Mouse (Mus musculus): ENCODE results near the gene Napsa. TPM values are rescaled to one million over a fixed set of nuclear protein-coding genes. Genes with fewer than 3 reads are reported as not detected.

Gene Napsa
- polyA plus RNA-seq, 1 experiment from 2014 or later, result 0.33 TPM

DNA sequence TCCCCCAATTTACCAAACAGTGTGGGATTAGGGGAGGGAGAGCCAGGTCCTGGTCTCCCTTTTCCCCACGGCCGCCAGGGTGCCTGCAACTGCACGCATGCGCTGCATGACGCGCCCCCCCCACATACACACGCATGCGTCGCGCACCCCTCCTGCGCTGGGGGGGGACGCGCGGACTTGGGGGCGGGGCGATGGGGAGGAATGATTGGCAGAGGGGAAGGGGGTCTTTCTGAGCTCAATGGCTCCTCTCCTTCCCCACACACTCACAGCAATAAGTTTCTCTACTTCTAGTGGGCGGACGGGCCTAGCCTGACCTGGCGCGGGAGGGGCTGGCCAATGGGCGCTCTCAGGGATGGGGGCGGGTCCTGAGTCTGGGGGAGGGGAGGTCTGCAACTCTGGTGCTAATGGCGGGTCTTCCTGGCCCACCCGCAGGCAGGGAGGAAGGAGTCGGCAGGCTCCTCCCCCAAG is 32.0 kb downstream of the Napsa start:
- H3K9ac ChIP-seq (ENCODE audit: low read length), result peak overlapping the region; percentile 37
- WGBS, result 3% methylated on average over 24 of the region's 25 CpGs

DNA sequence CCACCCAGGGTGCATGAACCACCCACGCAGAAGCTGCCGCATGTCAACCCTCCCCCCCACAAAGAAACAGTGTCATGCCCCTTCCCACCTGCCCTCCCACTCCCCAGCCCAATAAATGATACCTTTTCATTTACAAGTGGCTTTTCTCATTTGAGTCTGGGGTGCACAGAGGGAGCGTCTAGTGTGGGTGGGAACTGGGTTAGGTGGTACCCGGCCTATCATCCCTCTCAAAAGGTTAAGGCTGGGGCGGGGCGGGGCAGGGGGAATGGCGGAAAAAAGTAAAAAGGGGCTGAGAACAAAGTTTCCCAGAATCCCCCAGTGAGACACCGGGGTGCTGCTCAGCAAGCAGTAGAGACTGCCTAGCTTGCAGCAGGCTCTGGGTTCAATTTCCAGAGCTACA is 32.4 kb downstream of the Napsa start:
- 0% methylated on average over 8 of the region's 8 CpGs for WGBS
- Histone ChIP-seq H3K9ac (ENCODE audit: low read length) (peak overlapping the region; percentile 37; the same call in 1 of the 2 replicates), H3K4me2 (peak overlapping the region; percentile 42), H3K9me3 (ENCODE audit: control insufficient read depth, low read length) (no peaks in the 10 kb centered on the region), H3K27ac (ENCODE audit: low read depth, low read length) (no peak overlapping the region), H3K27me3 (ENCODE audit: control insufficient read depth, insufficient read depth, low read length) (peaks cover 26% of the 10 kb centered on the region), H3K36me3 (ENCODE audit: control insufficient read depth, insufficient read depth, low read length) (no peaks in the 10 kb centered on the region), H3K4me1 (ENCODE audit: control insufficient read depth, insufficient read depth, low read length) (peaks cover 26% of the 10 kb centered on the region), H3K4me3 (ENCODE audit: low read depth, low read length) (peak overlapping the region; percentile 24)
- ATAC-seq (ENCODE audit: low FRiP score), result peak; percentile 36
- DNase-seq (ENCODE audit: low spot score, missing footprints), result no peak

More for the DNA sequence above, 32.0 kb downstream of the Napsa start:
- peaks cover 26% of the 10 kb centered on the region for H3K27me3 ChIP-seq (ENCODE audit: control insufficient read depth, insufficient read depth, low read length)
- H3K4me1 ChIP-seq (ENCODE audit: control insufficient read depth, insufficient read depth, low read length), result peaks cover 26% of the 10 kb centered on the region
- H3K27ac ChIP-seq (ENCODE audit: low read depth, low read length), result no peak overlapping the region
- peak; percentile 96 for DNase-seq (ENCODE audit: low spot score, missing footprints)
- H3K4me2 ChIP-seq, result peak overlapping the region; percentile 42
- no peaks in the 10 kb centered on the region for H3K9me3 ChIP-seq (ENCODE audit: control insufficient read depth, low read length)
- H3K36me3 ChIP-seq (ENCODE audit: control insufficient read depth, insufficient read depth, low read length), result no peaks in the 10 kb centered on the region
- H3K4me3 ChIP-seq (ENCODE audit: low read depth, low read length), result peak overlapping the region; percentile 24
- peak; percentile 84 for ATAC-seq (ENCODE audit: low FRiP score)

DNA sequence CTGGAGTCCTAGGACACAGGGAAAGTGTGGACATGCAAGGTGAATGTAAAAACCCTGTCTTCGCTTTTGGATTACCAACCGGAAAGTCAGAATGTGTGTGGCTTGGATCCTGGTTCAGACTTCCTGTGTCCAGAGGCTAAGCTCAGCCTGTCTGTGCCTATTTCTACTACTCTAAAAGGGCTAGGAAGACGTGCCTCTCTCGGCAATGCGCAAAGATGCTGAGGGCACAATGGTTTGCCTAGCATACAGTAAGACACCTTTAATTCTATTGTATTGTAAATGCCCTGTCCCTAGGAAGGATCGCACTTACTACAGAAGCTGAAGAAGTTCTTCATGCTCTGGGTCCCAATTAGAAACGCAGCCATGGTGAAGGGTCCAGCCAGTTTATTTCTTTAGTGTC is 33.3 kb downstream of the Napsa start:
- Histone ChIP-seq H3K9me3 (ENCODE audit: control insufficient read depth, low read length) (no peaks in the 10 kb centered on the region), H3K36me3 (ENCODE audit: control insufficient read depth, insufficient read depth, low read length) (no peaks in the 10 kb centered on the region), H3K4me1 (ENCODE audit: control insufficient read depth, insufficient read depth, low read length) (peaks cover 26% of the 10 kb centered on the region), H3K4me3 (ENCODE audit: low read depth, low read length) (no peak overlapping the region), H3K27ac (ENCODE audit: low read depth, low read length) (no peak overlapping the region), H3K27me3 (ENCODE audit: control insufficient read depth, insufficient read depth, low read length) (peaks cover 26% of the 10 kb centered on the region), H3K9ac (ENCODE audit: low read length) (no peak overlapping the region), H3K4me2 (no peak overlapping the region)
- WGBS, result 34% methylated on average over 7 of the region's 7 CpGs
- DNase-seq (ENCODE audit: low spot score, missing footprints) (peak; percentile 83), ATAC-seq (ENCODE audit: low FRiP score) (no peak)

DNA sequence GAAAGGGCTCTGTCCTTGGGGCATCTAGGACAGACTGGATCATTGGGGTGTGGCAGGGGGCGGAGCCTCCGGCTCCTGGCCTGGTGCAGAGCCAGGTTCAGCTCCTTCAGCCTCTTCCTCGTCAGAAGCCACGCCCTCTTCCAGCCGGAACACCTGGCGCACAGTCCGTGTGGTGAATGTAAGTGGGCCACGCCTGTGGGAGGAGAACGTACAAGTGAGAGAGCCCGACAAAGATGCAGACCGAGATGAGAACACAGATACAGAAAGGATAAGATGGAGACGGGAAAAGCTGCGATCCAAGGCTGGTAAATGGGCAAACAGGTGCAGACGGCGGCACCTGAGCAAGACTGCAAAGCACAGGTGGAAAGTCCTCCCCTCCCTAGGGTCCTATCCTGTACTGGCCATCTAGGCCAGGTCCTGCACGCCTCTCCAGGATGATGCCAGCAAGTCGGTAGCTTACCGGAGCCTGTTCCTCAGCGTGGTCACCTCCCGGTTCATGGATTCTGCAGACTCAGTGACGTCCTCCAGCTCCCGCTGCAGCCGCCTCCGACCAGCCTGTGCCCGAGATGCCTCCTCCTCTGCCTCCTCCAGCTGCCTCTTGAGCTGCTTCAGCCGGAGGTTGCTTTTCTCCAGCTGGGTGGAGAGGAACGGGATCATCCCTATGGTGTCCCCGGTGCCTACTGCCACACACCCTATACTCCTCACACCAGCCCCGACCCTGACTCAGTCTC is 34.2 kb downstream of the Napsa start:
- no peak overlapping the region for H3K9ac ChIP-seq (ENCODE audit: low read length)
- H3K4me3 ChIP-seq (ENCODE audit: low read depth, low read length), result no peak overlapping the region
- H3K9me3 ChIP-seq (ENCODE audit: control insufficient read depth, low read length), result no peaks in the 10 kb centered on the region
- peak; percentile 57 for DNase-seq (ENCODE audit: low spot score, missing footprints)
- no peak for ATAC-seq (ENCODE audit: low FRiP score)
- H3K27ac ChIP-seq (ENCODE audit: low read depth, low read length), result no peak overlapping the region
- H3K36me3 ChIP-seq (ENCODE audit: control insufficient read depth, insufficient read depth, low read length), result no peaks in the 10 kb centered on the region
- no peak overlapping the region for H3K4me2 ChIP-seq
- peaks cover 26% of the 10 kb centered on the region for H3K27me3 ChIP-seq (ENCODE audit: control insufficient read depth, insufficient read depth, low read length)
- H3K4me1 ChIP-seq (ENCODE audit: control insufficient read depth, insufficient read depth, low read length), result peaks cover 26% of the 10 kb centered on the region
- 9% methylated on average over 29 of the region's 29 CpGs for WGBS

DNA sequence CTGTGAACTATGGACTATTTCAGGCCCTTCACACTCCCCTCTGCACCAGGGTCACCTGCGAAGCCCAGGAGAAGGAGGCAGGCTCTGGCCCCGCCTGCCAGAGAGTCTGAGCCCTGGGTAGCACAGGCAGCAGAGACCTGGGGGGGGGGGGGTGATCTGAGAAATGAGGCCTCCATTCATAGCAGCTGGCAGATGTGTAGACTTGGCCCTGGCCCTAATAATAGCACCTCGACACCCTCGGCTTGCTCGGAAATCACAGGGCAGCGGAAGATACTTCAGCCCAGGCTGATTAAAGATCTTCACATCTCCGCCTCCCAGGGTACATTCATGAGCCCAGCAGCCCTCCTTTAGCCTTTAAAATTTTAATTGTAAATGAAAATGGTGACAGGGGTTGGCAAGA is 40.0 kb downstream of the Napsa start:
- no peak overlapping the region for H3K27ac ChIP-seq (ENCODE audit: low read depth, low read length)
- H3K4me2 ChIP-seq, result no peak overlapping the region
- WGBS, result 81% methylated on average over 7 of the region's 7 CpGs
- no peaks in the 10 kb centered on the region for H3K36me3 ChIP-seq (ENCODE audit: control insufficient read depth, insufficient read depth, low read length)
- no peaks in the 10 kb centered on the region for H3K9me3 ChIP-seq (ENCODE audit: control insufficient read depth, low read length)
- no peaks in the 10 kb centered on the region for H3K4me1 ChIP-seq (ENCODE audit: control insufficient read depth, insufficient read depth, low read length)
- no peak for ATAC-seq (ENCODE audit: low FRiP score)
- peaks cover 11% of the 10 kb centered on the region for H3K27me3 ChIP-seq (ENCODE audit: control insufficient read depth, insufficient read depth, low read length)
- H3K9ac ChIP-seq (ENCODE audit: low read length), result no peak overlapping the region
- no peak overlapping the region for H3K4me3 ChIP-seq (ENCODE audit: low read depth, low read length)
- DNase-seq (ENCODE audit: low spot score, missing footprints), result no peak

DNA sequence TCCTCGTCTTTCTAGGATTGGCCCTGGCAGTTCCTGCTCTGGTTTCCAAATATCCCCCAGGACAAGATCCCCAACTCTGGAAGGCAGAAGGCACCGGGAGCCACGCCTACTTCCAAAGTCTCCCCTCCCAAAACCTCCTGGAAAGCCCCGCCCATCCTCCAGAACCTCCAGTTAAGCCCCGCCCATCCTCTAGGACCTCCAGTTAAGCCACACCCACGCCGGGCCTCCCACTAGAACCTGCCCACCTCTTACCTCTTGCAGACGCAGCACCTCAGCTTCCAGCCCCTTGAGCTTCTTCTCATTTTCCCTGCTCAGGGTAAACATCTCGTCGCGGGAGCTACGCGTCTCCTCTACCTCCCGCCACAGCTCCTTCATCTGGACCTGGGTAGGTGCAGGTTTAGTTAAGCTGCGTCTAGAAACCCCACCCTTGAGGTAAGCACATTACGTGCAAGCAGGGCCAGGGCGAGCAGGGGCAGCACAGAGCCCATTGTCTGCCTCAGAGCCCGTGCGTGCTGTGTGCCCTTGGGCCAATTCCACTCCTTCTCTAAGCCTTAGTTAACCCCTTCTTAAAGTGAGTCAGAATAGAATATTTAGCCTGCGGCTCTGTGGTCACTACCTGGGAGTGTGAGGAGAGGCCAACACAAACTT is 42.0 kb downstream of the Napsa start:
- no peaks in the 10 kb centered on the region for H3K4me1 ChIP-seq (ENCODE audit: control insufficient read depth, insufficient read depth, low read length)
- 7% methylated on average over 20 of the region's 20 CpGs for WGBS
- no peak overlapping the region for H3K27ac ChIP-seq (ENCODE audit: low read depth, low read length)
- no peak overlapping the region for H3K4me3 ChIP-seq (ENCODE audit: low read depth, low read length)
- ATAC-seq (ENCODE audit: low FRiP score) (no peak), DNase-seq (ENCODE audit: low spot score, missing footprints) (peak; percentile 84)
- H3K36me3 ChIP-seq (ENCODE audit: control insufficient read depth, insufficient read depth, low read length), result no peaks in the 10 kb centered on the region
- no peak overlapping the region for H3K9ac ChIP-seq (ENCODE audit: low read length)
- H3K9me3 ChIP-seq (ENCODE audit: control insufficient read depth, low read length), result no peaks in the 10 kb centered on the region
- H3K4me2 ChIP-seq, result no peak overlapping the region
- peaks cover 11% of the 10 kb centered on the region for H3K27me3 ChIP-seq (ENCODE audit: control insufficient read depth, insufficient read depth, low read length)

DNA sequence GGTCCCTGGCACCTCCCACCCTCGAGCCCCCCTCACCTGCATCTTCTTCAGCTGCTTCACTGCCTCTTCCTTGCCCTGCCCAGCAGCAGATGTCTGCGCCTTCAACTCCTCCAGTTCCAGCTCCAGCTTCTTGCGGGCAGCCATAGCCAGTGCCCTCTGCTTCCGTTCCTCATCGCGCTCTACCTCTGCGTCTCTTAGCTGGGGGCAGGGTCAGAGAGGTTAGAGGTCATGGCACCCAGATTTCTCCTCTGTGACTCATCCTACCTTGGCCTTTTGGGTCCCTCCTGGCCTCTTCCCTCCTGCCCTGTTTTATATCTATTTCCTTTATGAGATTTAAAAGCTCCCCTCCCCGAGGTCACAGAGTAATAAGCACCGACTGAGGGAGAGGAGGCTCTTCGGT is 43.1 kb downstream of the Napsa start:
- Histone ChIP-seq H3K4me3 (ENCODE audit: low read depth, low read length) (no peak overlapping the region), H3K9me3 (ENCODE audit: control insufficient read depth, low read length) (peaks cover 4% of the 10 kb centered on the region; the same call in 1 of the 2 replicates), H3K4me2 (no peak overlapping the region), H3K4me1 (ENCODE audit: control insufficient read depth, insufficient read depth, low read length) (no peaks in the 10 kb centered on the region), H3K36me3 (ENCODE audit: control insufficient read depth, insufficient read depth, low read length) (no peaks in the 10 kb centered on the region), H3K27me3 (ENCODE audit: control insufficient read depth, insufficient read depth, low read length) (peaks cover 11% of the 10 kb centered on the region), H3K9ac (ENCODE audit: low read length) (no peak overlapping the region), H3K27ac (ENCODE audit: low read depth, low read length) (no peak overlapping the region)
- WGBS, result 13% methylated on average over 10 of the region's 10 CpGs
- no peak for DNase-seq (ENCODE audit: low spot score, missing footprints)
- ATAC-seq (ENCODE audit: low FRiP score), result no peak

DNA sequence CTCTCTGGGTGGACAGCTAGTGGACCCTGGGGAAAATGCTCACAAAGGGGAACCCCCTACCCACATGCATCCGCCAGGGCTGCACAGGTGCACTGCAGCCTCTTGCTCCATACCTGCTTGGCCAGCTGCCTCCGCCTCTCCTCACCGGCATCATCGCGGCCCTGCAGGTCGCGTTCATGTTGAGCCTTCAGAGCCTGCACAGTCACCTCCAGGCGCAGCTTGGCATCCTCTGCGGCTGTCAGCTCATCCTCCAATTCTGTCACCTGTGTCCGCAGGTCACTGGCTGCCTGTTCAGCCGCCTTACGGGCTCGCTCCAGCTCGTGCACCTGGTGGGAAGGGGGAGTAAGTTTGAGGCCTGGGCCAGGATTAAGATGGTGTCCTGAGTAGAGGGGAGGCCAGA is 43.8 kb downstream of the Napsa start:
- Histone ChIP-seq H3K9ac (ENCODE audit: low read length) (no peak overlapping the region), H3K4me3 (ENCODE audit: low read depth, low read length) (no peak overlapping the region), H3K9me3 (ENCODE audit: control insufficient read depth, low read length) (peaks cover 4% of the 10 kb centered on the region; the same call in 1 of the 2 replicates), H3K36me3 (ENCODE audit: control insufficient read depth, insufficient read depth, low read length) (no peaks in the 10 kb centered on the region), H3K4me2 (no peak overlapping the region), H3K27ac (ENCODE audit: low read depth, low read length) (no peak overlapping the region), H3K27me3 (ENCODE audit: control insufficient read depth, insufficient read depth, low read length) (peaks cover 11% of the 10 kb centered on the region), H3K4me1 (ENCODE audit: control insufficient read depth, insufficient read depth, low read length) (no peaks in the 10 kb centered on the region)
- WGBS, result 79% methylated on average over 14 of the region's 14 CpGs
- DNase-seq (ENCODE audit: low spot score, missing footprints) (no peak), ATAC-seq (ENCODE audit: low FRiP score) (no peak)

DNA sequence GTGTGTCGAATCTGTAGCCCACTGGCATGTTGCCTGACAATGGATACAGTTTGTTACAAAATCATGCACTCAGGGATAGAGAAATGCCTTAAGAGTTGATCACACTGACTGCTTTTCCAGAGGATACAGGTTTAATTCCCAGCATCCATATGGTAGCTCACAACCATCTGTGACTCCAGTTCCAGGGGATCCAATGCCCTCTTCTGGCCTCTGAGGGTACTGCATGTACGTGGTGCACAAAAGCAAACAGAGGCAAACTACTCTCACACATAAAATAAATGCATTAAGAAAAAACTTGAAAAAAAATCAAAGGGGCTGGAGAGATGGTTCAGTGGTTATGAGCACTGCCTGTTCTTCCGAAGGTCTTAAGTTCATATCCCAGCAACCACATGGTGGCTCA is 44.9 kb downstream of the Napsa start:
- no peak overlapping the region for H3K4me3 ChIP-seq (ENCODE audit: low read depth, low read length)
- no peaks in the 10 kb centered on the region for H3K4me1 ChIP-seq (ENCODE audit: control insufficient read depth, insufficient read depth, low read length)
- H3K9me3 ChIP-seq (ENCODE audit: control insufficient read depth, low read length), result peaks cover 4% of the 10 kb centered on the region; the same call in 1 of the 2 replicates
- WGBS, result 68% methylated on average over 3 of the region's 3 CpGs
- H3K27ac ChIP-seq (ENCODE audit: low read depth, low read length), result no peak overlapping the region
- ATAC-seq (ENCODE audit: low FRiP score) (no peak), DNase-seq (ENCODE audit: low spot score, missing footprints) (no peak)
- H3K27me3 ChIP-seq (ENCODE audit: control insufficient read depth, insufficient read depth, low read length), result peaks cover 11% of the 10 kb centered on the region
- H3K36me3 ChIP-seq (ENCODE audit: control insufficient read depth, insufficient read depth, low read length), result no peaks in the 10 kb centered on the region
- H3K9ac ChIP-seq (ENCODE audit: low read length), result no peak overlapping the region
- H3K4me2 ChIP-seq, result no peak overlapping the region

All from midbrain, embryonic 11.5 days (tissue).